Mouse (Mus musculus) T-helper 1 cell (primary cell): ENCODE measurements at regions not wholly inside any gene's neighbourhood (a gene's known extent, or its start where the extent isn't known, plus 50 kb on each side); places are given as distances from the start of the nearest gene placed in this dataset.

Experiments used
- in situ Hi-C: fragments of 300-600 bp; cut with MboI, MseI; formaldehyde crosslinking; loops from one replicate; pipeline ENCODE4 v1.15.1; 2025; ENCODE audit warnings: high pct_unique_total_duplicates

DNA sequence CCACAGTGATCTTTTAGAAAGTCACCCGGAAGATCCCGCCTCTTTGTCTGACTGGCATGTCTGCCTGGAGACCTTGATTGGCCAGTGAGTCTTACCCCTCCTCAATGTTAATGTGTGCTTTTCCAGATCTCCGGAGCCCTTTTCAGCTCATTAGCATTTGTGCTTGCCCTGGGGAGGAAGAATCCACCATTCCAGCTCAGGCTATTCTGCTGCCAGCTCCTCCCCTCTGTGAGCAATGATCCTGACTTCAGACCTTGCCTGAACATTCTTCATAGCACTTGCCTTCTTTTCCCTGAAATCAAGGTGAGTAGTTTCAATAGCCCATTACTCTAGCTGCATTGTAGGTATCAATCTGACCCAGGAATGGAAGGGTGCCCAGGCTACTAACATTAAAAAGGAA is 102.2 kb upstream of the Gm10767 start:
- in situ Hi-C loops = loop anchor here (5.0 to 25.0 kb wide), 2 partner anchors 215 to 1065 kb away; no protein-coding TSS in a partner anchor

DNA sequence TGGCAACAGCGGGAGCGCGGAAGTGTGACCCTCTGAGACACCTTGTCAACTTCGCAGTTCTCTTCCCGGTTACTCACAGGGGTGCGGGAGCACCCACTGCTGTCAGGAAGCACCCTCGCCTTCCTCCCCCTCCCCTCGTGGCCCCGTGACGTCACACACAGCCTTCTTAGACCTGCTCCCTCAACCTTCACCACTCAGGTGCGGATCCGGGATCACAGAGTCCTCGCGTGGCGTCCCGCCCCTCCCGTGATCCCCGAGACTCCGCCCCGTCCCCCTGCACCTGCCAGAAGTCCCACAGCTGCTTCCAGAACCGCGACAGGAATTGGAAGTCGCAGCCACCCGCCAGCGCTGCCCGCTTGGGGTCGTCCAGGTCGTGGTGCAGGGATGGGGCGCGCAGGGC is 97.1 kb upstream of the Gm10767 start:
- in situ Hi-C loops = loop anchor here (5.0 to 25.0 kb wide), 2 partner anchors 60 to 1070 kb away; no protein-coding TSS in a partner anchor
